Mouse (Mus musculus) inflammation-experienced regulatory T-cells, adult 16 weeks (primary cell): ENCODE results near the gene Sox6. TPM values are rescaled to one million over a fixed set of nuclear protein-coding genes. Genes with fewer than 3 reads are reported as not detected.

Experiments used
- polyA plus RNA-seq: library from polyadenylated mRNA; unstranded; fragments of 100-300 nt; shearing (Covaris generic); gene quantifications from one replicate; pipeline ENCODE4 v1.2.1, GENCODE M21; 2017

Gene Sox6
- polyA plus RNA-seq = not detected

GRCm38 (mm10) chr7:116038511-116038910, at the start of gene Sox6:
Sox6 (minus strand) TSS chr7:116038796.

GRCm38 (mm10) chr7:116084366-116084765, 45.8 kb upstream of the Sox6 start, which contains the start of gene Gm4353:
Gm4353 (minus strand) TSS chr7:116084635.

GRCm38 (mm10) chr7:116039196-116039537, 571 bp upstream of the Sox6 start, which contains the start of gene 1110004F10Rik:
1110004F10Rik (plus strand) TSS chr7:116039397.

Other genes starting within 250 kb of the Sox6 start
- 212 TPM for gene 1110004F10Rik, start 601 bp upstream of the Sox6 start, polyA plus RNA-seq
- gene Gm4353, start 45.8 kb upstream of the Sox6 start, polyA plus RNA-seq = 1.1 TPM